Mouse (Mus musculus) CH12.LX (cell line): Measurements from ENCODE around the gene 1700009N14Rik. TPM values are rescaled to one million over a fixed set of nuclear protein-coding genes. Genes with fewer than 3 reads are reported as not detected.

Experiments
- DNase-seq: peaks from one replicate; pipeline ENCODE4 v3.0.0-alpha.2; 2013; ENCODE audit errors: extremely low read depth
- H3K27ac ChIP-seq: 2 replicates; pipeline ENCODE4 v1.5.1; 2012; ENCODE audit warnings: low read depth, mild to moderate bottlenecking, control low read depth, moderate library complexity; ENCODE audit not compliant: insufficient read depth
- H3K27me3 ChIP-seq: replicated peaks from 2 replicates; pipeline ENCODE3; 2012; ENCODE audit warnings: inconsistent platforms
- H3K36me3 ChIP-seq, 2 experiments: replicated peaks in 1 of 2; 2 replicates each; pipeline versions ENCODE3 to v1.6.1; 2012; ENCODE audit warnings: inconsistent platforms in 1 of 2, low read length in 1 of 2, mild to moderate bottlenecking in 1 of 2, mixed read lengths in 1 of 2, moderate library complexity in 1 of 2; ENCODE audit not compliant: control insufficient read depth in 1 of 2, insufficient read depth in 1 of 2
- H3K4me1 ChIP-seq, 2 experiments: 2 replicates each; pipeline ENCODE4 v1.6.1; 2012; ENCODE audit warnings: inconsistent platforms in 1 of 2, moderate library complexity in 1 of 2; ENCODE audit not compliant: insufficient read depth in 2 of 2, control insufficient read depth in 1 of 2
- H3K4me2 ChIP-seq: 2 replicates; pipeline ENCODE4 v1.6.1; 2012; ENCODE audit warnings: low read depth, mild to moderate bottlenecking, control low read depth; ENCODE audit not compliant: poor library complexity, insufficient read depth, severe bottlenecking
- H3K4me3 ChIP-seq, 3 experiments: fragments of 150-350 bp in 1 of 3; sonication (generic) in 1 of 3; replicated peaks in 1 of 3; 2 replicates each; pipeline versions ENCODE3 to v1.5.1; 2011 to 2012; ENCODE audit warnings: low read depth in 2 of 3, low read length in 2 of 3, mild to moderate bottlenecking in 2 of 3, moderate library complexity in 2 of 3, control low read depth in 1 of 3, improper control_type of control experiment in 1 of 3, inconsistent platforms in 1 of 3, mixed read lengths in 1 of 3; ENCODE audit not compliant: poor library complexity in 1 of 3
- H3K79me2 ChIP-seq: replicated peaks from 2 replicates; pipeline ENCODE4 v1.6.1; 2012; ENCODE audit warnings: mild to moderate bottlenecking, moderate library complexity; ENCODE audit not compliant: control insufficient read depth, poor library complexity, insufficient read depth, severe bottlenecking; ENCODE audit errors: extremely low read depth
- H3K9ac ChIP-seq: 2 replicates; pipeline ENCODE4 v1.6.1; 2012; ENCODE audit warnings: low read depth, mild to moderate bottlenecking, control low read depth, moderate library complexity; ENCODE audit not compliant: insufficient read depth
- H3K9me3 ChIP-seq: replicated peaks from 2 replicates; pipeline ENCODE3; 2012; ENCODE audit warnings: low read length, inconsistent platforms, mixed read lengths
- CHD1 ChIP-seq: IDR thresholded peaks from 2 replicates; pipeline ENCODE4 v1.6.1; 2012; ENCODE audit warnings: low read depth, low read length, improper control_type of control experiment, inconsistent platforms
- CHD2 ChIP-seq: IDR thresholded peaks from 2 replicates; pipeline ENCODE4 v1.6.1; 2011; ENCODE audit warnings: low read length, improper control_type of control experiment
- CTCF ChIP-seq, 2 experiments: IDR thresholded peaks in 1 of 2; conservative IDR thresholded peaks in 1 of 2; 2 replicates each; pipeline ENCODE4 v1.5.1; 2011 to 2012; ENCODE audit warnings: low read depth in 2 of 2, low read length in 2 of 2, improper control_type of control experiment in 1 of 2, inconsistent platforms in 1 of 2, mild to moderate bottlenecking in 1 of 2, moderate library complexity in 1 of 2
- ELF1 ChIP-seq: IDR thresholded peaks from 2 replicates; pipeline ENCODE4 v1.6.1; 2014; ENCODE audit warnings: low read depth, mild to moderate bottlenecking, inconsistent platforms, low read length, improper control_type of control experiment
- ETS1 ChIP-seq: conservative IDR thresholded peaks from 2 replicates; pipeline ENCODE4 v1.6.1; 2012; ENCODE audit warnings: low read depth, mild to moderate bottlenecking, inconsistent platforms, low read length, improper control_type of control experiment, moderate library complexity
- GABPA ChIP-seq: IDR thresholded peaks from 2 replicates; pipeline ENCODE4 v1.6.1; 2012; ENCODE audit warnings: low read depth, low read length, improper control_type of control experiment, inconsistent platforms; ENCODE audit not compliant: insufficient replicate concordance
- HCFC1 ChIP-seq: IDR thresholded peaks from 2 replicates; pipeline ENCODE4 v1.6.1; 2012; ENCODE audit warnings: low read depth, mild to moderate bottlenecking, inconsistent platforms, low read length, improper control_type of control experiment
- IRF4 ChIP-seq: IDR thresholded peaks from 2 replicates; pipeline ENCODE4 v1.6.1; 2014; ENCODE audit warnings: low read depth, mild to moderate bottlenecking, inconsistent platforms, low read length, improper control_type of control experiment
- JUN ChIP-seq: IDR thresholded peaks from 2 replicates; pipeline ENCODE4 v1.6.1; 2011; ENCODE audit warnings: low read depth, mild to moderate bottlenecking, low read length, improper control_type of control experiment, moderate library complexity; ENCODE audit not compliant: insufficient read depth
- KAT2A ChIP-seq: IDR thresholded peaks from 2 replicates; pipeline ENCODE4 v1.6.1; 2012; ENCODE audit warnings: low read length, improper control_type of control experiment, inconsistent platforms; ENCODE audit not compliant: insufficient replicate concordance
- MAFK ChIP-seq: IDR thresholded peaks from 2 replicates; pipeline ENCODE4 v1.6.1; 2011; ENCODE audit warnings: low read length, improper control_type of control experiment; ENCODE audit not compliant: insufficient replicate concordance
- MAX ChIP-seq: IDR thresholded peaks from 2 replicates; pipeline ENCODE4 v1.6.1; 2011; ENCODE audit warnings: low read length, improper control_type of control experiment
- MAZ ChIP-seq: IDR thresholded peaks from 2 replicates; pipeline ENCODE4 v1.6.1; 2012; ENCODE audit warnings: low read depth, mild to moderate bottlenecking, inconsistent platforms, low read length, improper control_type of control experiment, moderate library complexity
- MEF2A ChIP-seq: IDR thresholded peaks from 2 replicates; pipeline ENCODE4 v1.6.1; 2014; ENCODE audit warnings: low read depth, mild to moderate bottlenecking, inconsistent platforms, low read length, improper control_type of control experiment, borderline replicate concordance
- MXI1 ChIP-seq: IDR thresholded peaks from 2 replicates; pipeline ENCODE4 v1.6.1; 2011; ENCODE audit warnings: mild to moderate bottlenecking, low read depth, low read length, improper control_type of control experiment
- MYC ChIP-seq: IDR thresholded peaks from 2 replicates; pipeline ENCODE4 v1.6.1; 2011; ENCODE audit warnings: low read depth, mild to moderate bottlenecking, improper control_type of control experiment, low read length
- NRF1 ChIP-seq: IDR thresholded peaks from 2 replicates; pipeline ENCODE4 v1.6.1; 2014; ENCODE audit warnings: low read depth, mild to moderate bottlenecking, inconsistent platforms, low read length, improper control_type of control experiment, moderate library complexity
- POLR2A ChIP-seq: IDR thresholded peaks from 2 replicates; pipeline ENCODE4 v1.6.1; 2011; ENCODE audit warnings: low read depth, mild to moderate bottlenecking, improper control_type of control experiment, low read length
- POLR2AphosphoS2 ChIP-seq: IDR thresholded peaks from 2 replicates; pipeline ENCODE4 v1.6.1; 2011; ENCODE audit warnings: low read depth, low read length, improper control_type of control experiment
- RCOR1 ChIP-seq: conservative IDR thresholded peaks from 2 replicates; pipeline ENCODE4 v1.6.1; 2012; ENCODE audit warnings: low read depth, mild to moderate bottlenecking, inconsistent platforms, low read length, improper control_type of control experiment
- SIN3A ChIP-seq: IDR thresholded peaks from 2 replicates; pipeline ENCODE4 v1.6.1; 2012; ENCODE audit warnings: low read length, improper control_type of control experiment, inconsistent platforms
- SMC3 ChIP-seq: IDR thresholded peaks from 2 replicates; pipeline ENCODE4 v1.6.1; 2011; ENCODE audit warnings: low read depth, low read length, improper control_type of control experiment
- USF1 ChIP-seq: IDR thresholded peaks from 2 replicates; pipeline ENCODE4 v1.6.1; 2014; ENCODE audit warnings: low read depth, mild to moderate bottlenecking, inconsistent platforms, low read length, improper control_type of control experiment
- USF2 ChIP-seq: conservative IDR thresholded peaks from 2 replicates; pipeline ENCODE4 v1.6.1; 2011; ENCODE audit warnings: low read depth, low read length, improper control_type of control experiment
- ZC3H11A ChIP-seq: IDR thresholded peaks from 2 replicates; pipeline ENCODE4 v1.6.1; 2012; ENCODE audit warnings: low read depth, mild to moderate bottlenecking, inconsistent platforms, low read length, improper control_type of control experiment
- ZMIZ1 ChIP-seq: IDR thresholded peaks from 2 replicates; pipeline ENCODE4 v1.6.1; 2012; ENCODE audit warnings: low read depth, mild to moderate bottlenecking, inconsistent platforms, low read length, improper control_type of control experiment
- ZNF384 ChIP-seq: IDR thresholded peaks from 2 replicates; pipeline ENCODE4 v1.6.1; 2012; ENCODE audit warnings: low read depth, low read length, improper control_type of control experiment, inconsistent platforms
- dilution Hi-C: fragments of 300-500 bp; cut with MboI; formaldehyde crosslinking; loops from 2 replicates; pipeline ENCODE4 v1.14.3; 2020; ENCODE audit warnings: low sequenced_read_pairs; ENCODE audit not compliant: extremely low pct_unique_long_range_greater_than_20kb, extremely low pct_ligation_motif_present
- in situ Hi-C: fragments of 300-500 bp; cut with MboI; formaldehyde crosslinking; loops from 3 replicates; pipeline ENCODE4 v1.14.3; 2019; ENCODE audit warnings: low sequenced_read_pairs, low pct_ligation_motif_present, low pct_unique_long_range_greater_than_20kb, mixed read lengths
- polyA plus RNA-seq: library from polyadenylated mRNA; unstranded; fragments of >175 nt; gene quantifications from 2 replicates; pipeline ENCODE4 v1.2.1, GENCODE M21; 2012; ENCODE audit warnings: low read depth; ENCODE audit not compliant: insufficient read length
- total RNA-seq, 2 experiments: library from RNA; depleted of rRNA; stranded (reverse); fragments of 300-350 nt in 1 of 2; fragments of >200 nt in 1 of 2; gene quantifications; 2 replicates each; pipeline ENCODE4 v1.2.3; 2012 to 2014

1700009N14Rik gene
- total RNA-seq (2012; rRNA removed) (not detected in 2 replicates), total RNA-seq (2014; rRNA removed) (not detected in 2 replicates), polyA plus RNA-seq (not detected in 2 replicates)

GRCm38 (mm10) chr4:39450069-39450468 is at the start of gene 1700009N14Rik:
Gene 1700009N14Rik, plus strand, starts transcription at chr4:39450295.
- Histone ChIP-seq H3K27ac (no peak within 1 kb of the TSS), H3K9me3 (peaks cover 17% of the 10 kb centered on the region), H3K4me2 (no peak within 1 kb of the TSS), H3K9ac (no peak within 1 kb of the TSS), H3K79me2 (no peaks in the 10 kb centered on the region), H3K4me1 (no peaks in the 10 kb centered on the region; a peak in 1 of 4 replicates), H3K27me3 (no peaks in the 10 kb centered on the region), H3K4me3 (no peak within 1 kb of the TSS), H3K36me3 (no peaks in the 10 kb centered on the region)
- no peak for DNase-seq
- in situ Hi-C loops = no loop called here
- dilution Hi-C loops = no loop called here
- TF ChIP-seq ETS1 = no peak
- no peak for TF ChIP-seq MYC
- no peak for TF ChIP-seq CHD1
- TF ChIP-seq ZNF384 = no peak
- no peak for TF ChIP-seq MAX
- TF ChIP-seq KAT2A = no peak
- no peak for TF ChIP-seq POLR2A
- TF ChIP-seq RCOR1 = no peak
- no peak for TF ChIP-seq MAZ
- TF ChIP-seq ZC3H11A = no peak
- no peak for TF ChIP-seq GABPA
- no peak for TF ChIP-seq CHD2
- TF ChIP-seq ZMIZ1 = no peak
- TF ChIP-seq USF1 = no peak
- no peak for TF ChIP-seq MEF2A
- no peak for TF ChIP-seq USF2
- no peak for TF ChIP-seq POLR2AphosphoS2
- no peak for TF ChIP-seq MXI1

GRCm38 (mm10) chr4:39437870-39438367 is 12.2 kb upstream of the 1700009N14Rik start:
- TF ChIP-seq CHD1 (no peak), KAT2A (no peak), MAFK (no peak), ZC3H11A (no peak), JUN (no peak), GABPA (no peak), HCFC1 (no peak), SIN3A (no peak), USF2 (no peak), MYC (no peak), MXI1 (no peak), POLR2A (no peak), IRF4 (no peak), CHD2 (no peak), ZMIZ1 (no peak), NRF1 (no peak), SMC3 (no peak), CTCF (conservative IDR thresholded peaks at IDR 0.05 in 1 of 2, IDR thresholded peaks at IDR 0.05 in 1 of 2; ENCODE audit: low read depth in 2 of 2, low read length in 2 of 2) (no peak), ELF1 (no peak)
- DNase-seq = no peak
- Histone ChIP-seq H3K27me3 (no peaks in the 10 kb centered on the region), H3K9ac (no peak overlapping the region), H3K79me2 (no peaks in the 10 kb centered on the region), H3K9me3 (peaks cover 5% of the 10 kb centered on the region), H3K36me3 (no peaks in the 10 kb centered on the region), H3K4me2 (no peak overlapping the region), H3K27ac (no peak overlapping the region), H3K4me1 (no peaks in the 10 kb centered on the region), H3K4me3 (no peak overlapping the region)
- dilution Hi-C loops = no loop called here
- in situ Hi-C loops = no loop called here
